Mouse (Mus musculus) forebrain, embryonic 13.5 days (tissue): ENCODE data around the gene Tomm20. TPM values are rescaled to one million over a fixed set of nuclear protein-coding genes. Genes with fewer than 3 reads are reported as not detected.

ENCODE experiments used
- ATAC-seq: fragments of 200-750 bp; cut with Nextera tagmentation; 2 replicates; pipeline ENCODE4 v1.8.0; 2017
- H3K27ac ChIP-seq: fragments of 300-500 bp; sonication (generic); 2 replicates; pipeline ENCODE4 v1.5.1; 2015; ENCODE audit warnings: inconsistent platforms, mild to moderate bottlenecking, moderate library complexity
- H3K27me3 ChIP-seq: fragments of 300-500 bp; sonication (generic); 2 replicates; pipeline ENCODE4 v1.6.1; 2015; ENCODE audit warnings: mild to moderate bottlenecking, inconsistent platforms
- H3K36me3 ChIP-seq: fragments of 300-500 bp; sonication (generic); 2 replicates; pipeline ENCODE4 v1.6.1; 2015; ENCODE audit warnings: mild to moderate bottlenecking, inconsistent platforms; ENCODE audit not compliant: poor library complexity, severe bottlenecking
- H3K4me1 ChIP-seq: fragments of 300-500 bp; sonication (generic); 2 replicates; pipeline ENCODE4 v1.6.1; 2015; ENCODE audit warnings: inconsistent platforms
- H3K4me2 ChIP-seq: fragments of 300-500 bp; sonication (generic); 2 replicates; pipeline ENCODE4 v1.6.1; 2015; ENCODE audit warnings: inconsistent platforms, mild to moderate bottlenecking, moderate library complexity
- H3K4me3 ChIP-seq: fragments of 300-500 bp; sonication (generic); 2 replicates; pipeline ENCODE4 v1.5.1; 2015; ENCODE audit warnings: mild to moderate bottlenecking, inconsistent platforms
- H3K9ac ChIP-seq: fragments of 300-500 bp; sonication (generic); 2 replicates; pipeline ENCODE4 v1.6.1; 2015; ENCODE audit warnings: mild to moderate bottlenecking, inconsistent platforms
- H3K9me3 ChIP-seq: fragments of 300-500 bp; sonication (generic); replicated peaks from 2 replicates; pipeline ENCODE4 v1.6.1; 2016; ENCODE audit warnings: inconsistent platforms
- WGBS: fragments of 180-500 bp; shearing (Covaris S2); methylation state at CpG from one replicate; pipeline ENCODE4 v1.1.7; 2015; 5-methylcytosine and 5-hydroxymethylcytosine counted together
- polyA plus RNA-seq: library from polyadenylated mRNA; unstranded; fragments of >200 nt; fragmentation: Nextera tagmentation; extraction: Ambion mirVana; gene quantifications from 2 replicates; pipeline ENCODE4 v1.2.1, GENCODE M21; 2015

The Tomm20 gene
- polyA plus RNA-seq, 1 experiment from 2014 or later, result 209 TPM

DNA sequence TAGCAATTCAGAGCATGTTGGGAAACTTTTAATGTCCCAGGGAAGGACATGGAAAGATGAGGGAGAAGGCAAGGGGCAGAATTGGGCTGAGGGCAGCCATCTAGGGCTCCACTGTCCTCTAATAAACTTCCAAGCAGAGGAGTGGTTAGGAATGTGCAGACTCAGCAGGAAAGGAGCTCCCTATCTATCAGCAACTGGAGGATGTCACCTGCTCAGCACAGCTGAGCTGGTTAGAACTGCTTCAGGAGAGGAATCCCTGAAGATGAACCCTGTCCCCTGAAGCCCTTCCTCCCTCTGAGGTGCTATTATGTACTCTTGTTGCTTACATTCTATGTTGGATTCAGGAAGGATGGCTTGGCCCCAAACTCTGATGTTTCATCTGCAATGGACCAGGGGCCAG is 17.6 kb downstream of the Tomm20 start:
- Histone ChIP-seq H3K4me2 (no peak overlapping the region), H3K27ac (no peak overlapping the region), H3K9me3 (no peaks in the 10 kb centered on the region), H3K36me3 (peaks cover 29% of the 10 kb centered on the region), H3K4me1 (no peaks in the 10 kb centered on the region), H3K4me3 (no peak overlapping the region), H3K27me3 (no peaks in the 10 kb centered on the region), H3K9ac (no peak overlapping the region)
- ATAC-seq, result no peak

GRCm38 (mm10) chr8:126927058-126927457 is 18.6 kb downstream of the Tomm20 start:
- no peak overlapping the region for H3K9ac ChIP-seq
- no peak overlapping the region for H3K27ac ChIP-seq
- peaks cover 21% of the 10 kb centered on the region for H3K36me3 ChIP-seq
- no peak overlapping the region for H3K4me3 ChIP-seq
- no peaks in the 10 kb centered on the region for H3K9me3 ChIP-seq
- H3K27me3 ChIP-seq, result no peaks in the 10 kb centered on the region
- no peak for ATAC-seq
- no peak overlapping the region for H3K4me2 ChIP-seq
- WGBS, result 43% methylated on average over 1 of the region's 1 CpGs
- H3K4me1 ChIP-seq, result no peaks in the 10 kb centered on the region

GRCm38 (mm10) chr8:126922981-126923380 is 22.7 kb downstream of the Tomm20 start:
- Histone ChIP-seq H3K4me3 (no peak overlapping the region), H3K9ac (no peak overlapping the region), H3K9me3 (no peaks in the 10 kb centered on the region), H3K36me3 (peaks cover 5% of the 10 kb centered on the region), H3K27ac (no peak overlapping the region), H3K4me1 (no peaks in the 10 kb centered on the region), H3K4me2 (no peak overlapping the region), H3K27me3 (no peaks in the 10 kb centered on the region)
- no peak for ATAC-seq
- WGBS, result 97% methylated on average over 7 of the region's 7 CpGs

- Histone ChIP-seq H3K9ac (no peak overlapping the region), H3K4me2 (no peak overlapping the region), H3K4me1 (no peaks in the 10 kb centered on the region), H3K36me3 (peaks cover 5% of the 10 kb centered on the region), H3K27me3 (no peaks in the 10 kb centered on the region), H3K9me3 (no peaks in the 10 kb centered on the region), H3K27ac (no peak overlapping the region), H3K4me3 (no peak overlapping the region)
- no peak for ATAC-seq
- 95% methylated on average over 3 of the region's 3 CpGs for WGBS
Measured at GRCm38 (mm10) chr8:126921432-126921831, 24.2 kb downstream of the Tomm20 start.

GRCm38 (mm10) chr8:126920845-126921244 is 24.8 kb downstream of the Tomm20 start:
- Histone ChIP-seq H3K9me3 (no peaks in the 10 kb centered on the region), H3K4me1 (no peaks in the 10 kb centered on the region), H3K27me3 (no peaks in the 10 kb centered on the region), H3K27ac (no peak overlapping the region), H3K9ac (no peak overlapping the region), H3K4me2 (no peak overlapping the region), H3K4me3 (no peak overlapping the region), H3K36me3 (no peaks in the 10 kb centered on the region)
- WGBS, result 25% methylated on average over 3 of the region's 3 CpGs
- ATAC-seq, result peak; percentile 86

GRCm38 (mm10) chr8:126920386-126920785 is 25.3 kb downstream of the Tomm20 start:
- Histone ChIP-seq H3K27me3 (no peaks in the 10 kb centered on the region), H3K9ac (no peak overlapping the region), H3K36me3 (no peaks in the 10 kb centered on the region), H3K4me2 (no peak overlapping the region), H3K4me3 (no peak overlapping the region), H3K4me1 (no peaks in the 10 kb centered on the region), H3K27ac (no peak overlapping the region), H3K9me3 (no peaks in the 10 kb centered on the region)
- 88% methylated on average over 6 of the region's 6 CpGs for WGBS
- ATAC-seq, result no peak

DNA sequence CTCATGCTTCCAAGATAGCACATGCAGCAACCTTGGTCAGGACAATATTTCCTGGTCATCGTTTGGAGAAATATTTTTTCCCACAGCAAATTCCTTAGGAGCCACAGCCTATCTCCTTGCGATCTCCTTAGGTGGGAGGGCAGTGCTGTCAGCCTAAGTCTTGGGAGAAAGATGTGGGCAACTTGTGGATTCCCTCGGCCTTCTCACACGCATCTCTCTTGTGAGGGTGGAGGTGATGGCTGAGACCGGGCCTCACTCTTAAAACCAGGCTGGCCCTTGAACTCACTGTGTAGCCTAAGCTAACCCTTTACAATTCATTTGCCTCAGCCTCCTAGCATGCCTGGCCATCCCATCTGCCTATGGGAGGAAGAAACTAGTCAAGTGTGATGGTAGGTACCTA is 25.9 kb downstream of the Tomm20 start:
- Histone ChIP-seq H3K27me3 (no peaks in the 10 kb centered on the region), H3K9me3 (no peaks in the 10 kb centered on the region), H3K4me3 (no peak overlapping the region), H3K4me1 (no peaks in the 10 kb centered on the region), H3K9ac (no peak overlapping the region), H3K27ac (no peak overlapping the region), H3K4me2 (no peak overlapping the region), H3K36me3 (no peaks in the 10 kb centered on the region)
- WGBS, result 94% methylated on average over 5 of the region's 5 CpGs
- ATAC-seq, result no peak

GRCm38 (mm10) chr8:126919255-126919654 is 26.4 kb downstream of the Tomm20 start:
- no peak overlapping the region for H3K27ac ChIP-seq
- H3K36me3 ChIP-seq, result no peaks in the 10 kb centered on the region
- WGBS, result 54% methylated on average over 2 of the region's 2 CpGs
- ATAC-seq, result no peak
- H3K4me3 ChIP-seq, result no peak overlapping the region
- H3K27me3 ChIP-seq, result no peaks in the 10 kb centered on the region
- H3K9ac ChIP-seq, result no peak overlapping the region
- H3K4me1 ChIP-seq, result peaks cover 4% of the 10 kb centered on the region
- H3K9me3 ChIP-seq, result no peaks in the 10 kb centered on the region
- H3K4me2 ChIP-seq, result no peak overlapping the region

GRCm38 (mm10) chr8:126918356-126918755 is 27.3 kb downstream of the Tomm20 start:
- no peaks in the 10 kb centered on the region for H3K36me3 ChIP-seq
- no peak overlapping the region for H3K4me2 ChIP-seq
- no peaks in the 10 kb centered on the region for H3K9me3 ChIP-seq
- no peak for ATAC-seq
- no peak overlapping the region for H3K9ac ChIP-seq
- 96% methylated on average over 1 of the region's 1 CpGs for WGBS
- no peak overlapping the region for H3K4me3 ChIP-seq
- peaks cover 10% of the 10 kb centered on the region for H3K4me1 ChIP-seq
- H3K27ac ChIP-seq, result no peak overlapping the region
- H3K27me3 ChIP-seq, result no peaks in the 10 kb centered on the region

- H3K9me3 ChIP-seq, result no peaks in the 10 kb centered on the region
- H3K27ac ChIP-seq, result no peak overlapping the region
- no peaks in the 10 kb centered on the region for H3K27me3 ChIP-seq
- peaks cover 14% of the 10 kb centered on the region for H3K4me1 ChIP-seq
- H3K9ac ChIP-seq, result no peak overlapping the region
- H3K4me3 ChIP-seq, result no peak overlapping the region
- H3K36me3 ChIP-seq, result no peaks in the 10 kb centered on the region
- no peak overlapping the region for H3K4me2 ChIP-seq
- 68% methylated on average over 6 of the region's 6 CpGs for WGBS
- ATAC-seq, result no peak
Measured at GRCm38 (mm10) chr8:126917179-126917905, 28.3 kb downstream of the Tomm20 start.

DNA sequence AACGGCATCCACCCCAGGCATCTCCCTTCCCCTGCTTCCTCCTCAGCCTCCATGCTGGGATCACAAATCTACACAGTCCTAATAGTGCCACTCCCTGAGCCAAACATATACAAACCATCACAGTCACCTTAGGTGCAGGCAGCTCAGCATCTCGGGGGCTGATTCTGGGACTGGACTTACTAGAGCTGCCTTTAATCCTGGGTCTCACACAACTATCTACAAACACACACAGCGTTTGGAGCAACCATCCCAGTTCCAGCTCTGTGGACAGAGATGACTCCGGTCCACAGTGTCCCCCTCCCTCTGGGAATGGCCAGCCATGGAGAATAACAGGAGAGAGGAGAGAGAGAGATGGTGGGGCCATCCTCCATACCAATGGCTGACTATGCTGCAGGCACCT is 29.0 kb downstream of the Tomm20 start:
- ATAC-seq, result no peak
- 88% methylated on average over 4 of the region's 4 CpGs for WGBS

DNA sequence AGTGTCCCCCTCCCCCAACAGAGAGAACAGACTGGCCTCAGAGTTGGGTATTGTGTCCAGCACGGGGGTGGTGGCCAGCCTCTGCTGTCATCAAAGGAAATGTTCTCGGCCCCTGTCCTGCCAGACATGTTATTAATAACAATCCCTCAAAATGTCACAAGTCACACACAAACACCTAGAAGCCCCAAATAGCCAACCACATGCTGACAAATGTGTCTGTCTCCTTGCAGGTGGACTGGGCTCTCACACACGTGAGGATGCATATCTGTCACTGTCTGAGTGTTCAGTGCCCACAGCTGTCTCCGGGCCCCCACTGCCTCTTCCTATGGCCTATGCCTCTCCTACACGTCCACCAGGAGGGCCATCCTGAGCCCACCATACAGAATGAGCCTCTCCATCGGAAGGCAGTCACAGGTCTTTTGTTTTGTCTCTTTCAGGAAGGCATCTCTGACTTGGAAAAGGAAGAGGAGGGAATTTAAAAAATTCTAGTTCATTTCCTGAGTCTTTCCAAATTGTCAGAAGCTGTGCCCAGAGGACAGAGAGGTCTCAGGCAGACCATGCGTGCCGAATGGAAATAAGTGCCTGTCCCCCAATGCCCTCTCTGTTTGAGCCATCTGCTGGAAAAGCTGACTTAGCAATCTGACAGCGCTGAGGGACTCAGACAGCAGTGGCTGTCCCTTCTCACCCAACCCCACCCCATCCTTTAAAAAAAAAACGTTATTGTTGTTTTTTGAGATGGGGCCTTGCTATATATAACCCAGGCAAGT is 30.9 kb downstream of the Tomm20 start:
- Histone ChIP-seq H3K36me3 (no peaks in the 10 kb centered on the region), H3K27me3 (no peaks in the 10 kb centered on the region), H3K27ac (no peak overlapping the region), H3K9ac (no peak overlapping the region), H3K4me1 (peaks cover 14% of the 10 kb centered on the region), H3K9me3 (no peaks in the 10 kb centered on the region), H3K4me2 (no peak overlapping the region), H3K4me3 (no peak overlapping the region)
- WGBS, result 49% methylated on average over 10 of the region's 10 CpGs
- ATAC-seq, result no peak

More for the DNA sequence above, 29.0 kb downstream of the Tomm20 start:
- Histone ChIP-seq H3K4me3 (no peak overlapping the region), H3K27me3 (no peaks in the 10 kb centered on the region), H3K27ac (no peak overlapping the region), H3K4me1 (peaks cover 14% of the 10 kb centered on the region), H3K9me3 (no peaks in the 10 kb centered on the region), H3K9ac (no peak overlapping the region), H3K4me2 (no peak overlapping the region), H3K36me3 (no peaks in the 10 kb centered on the region)
